Mouse (Mus musculus) T-cell, adult 2 months (primary cell): Measurements from ENCODE around the gene Sowaha.

Experiments
- DNase-seq: peaks from one replicate; pipeline ENCODE4 v3.0.0; 2022; ENCODE audit warnings: low spot score

Gene Sowaha

DNA sequence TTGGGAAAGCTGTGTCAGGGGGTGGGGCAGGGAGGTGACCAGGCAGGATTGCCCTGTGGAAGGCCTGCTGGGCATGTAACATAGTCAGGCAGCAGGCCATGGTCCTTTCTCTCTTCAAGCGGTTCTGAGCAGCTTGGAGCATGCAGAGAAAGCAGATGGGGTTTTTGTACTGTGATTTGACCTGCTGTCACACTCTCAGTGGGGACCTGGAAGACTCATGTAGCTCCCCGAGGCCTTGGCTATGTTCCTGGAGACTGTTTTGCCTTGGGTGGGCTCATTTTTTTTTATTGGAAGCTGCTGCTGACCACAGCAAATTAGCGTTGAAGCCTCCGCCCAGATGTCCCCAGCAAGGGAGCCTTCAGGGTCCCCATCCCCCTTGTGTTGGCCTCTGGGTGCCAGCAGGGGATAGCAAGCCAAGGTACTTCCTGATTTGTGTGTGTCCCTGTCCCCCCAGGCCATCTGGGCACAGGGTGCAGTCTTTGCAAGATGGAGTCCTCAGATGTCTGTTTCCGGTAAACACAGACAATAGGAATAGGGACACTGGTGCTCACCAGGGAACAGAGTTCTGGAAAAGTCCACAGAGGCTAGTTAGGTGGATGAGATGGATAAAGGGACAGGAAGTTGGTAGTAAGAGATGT, 25.1 kb upstream of the Sowaha start:
- no peak for DNase-seq

DNA sequence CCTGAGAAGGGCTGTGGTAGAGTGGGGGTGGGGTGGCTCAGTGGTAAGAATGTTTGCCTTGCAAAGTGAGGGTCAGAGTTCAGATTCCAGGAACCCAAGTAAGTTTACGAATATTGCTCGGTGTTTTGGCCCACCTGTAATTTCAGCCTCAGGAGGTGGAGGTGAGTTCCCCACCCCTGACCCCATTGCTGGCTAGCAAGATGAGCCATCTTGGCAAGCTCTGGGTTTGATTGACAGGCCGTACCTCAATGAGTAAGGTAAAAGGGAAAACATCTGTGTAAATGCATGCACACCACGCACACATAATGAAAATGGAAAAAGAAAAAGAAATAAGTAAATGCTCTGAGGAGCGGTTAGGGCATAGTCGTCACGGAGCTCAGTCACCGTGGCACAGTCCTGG, 24.3 kb upstream of the Sowaha start:
- DNase-seq: no peak

DNA sequence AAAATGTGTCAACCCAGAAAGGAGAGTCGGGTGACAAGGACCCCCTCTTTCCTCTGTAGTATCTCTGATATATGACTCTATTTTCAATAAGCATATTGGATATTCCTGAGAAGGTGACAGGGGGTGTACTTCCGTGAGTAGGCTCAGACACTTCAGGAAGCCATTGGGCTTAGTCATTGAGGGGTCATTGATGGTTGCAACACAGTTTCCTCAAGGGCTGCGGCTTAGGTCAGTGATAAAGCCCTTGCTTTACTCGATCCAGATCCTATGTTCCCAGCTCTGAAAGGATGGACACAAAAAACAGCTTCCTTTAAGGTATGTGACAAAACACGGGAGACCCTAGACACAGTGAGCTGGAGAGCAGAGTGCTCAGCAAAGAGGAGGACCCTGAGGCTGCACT, 23.7 kb upstream of the Sowaha start:
- no peak for DNase-seq

DNA sequence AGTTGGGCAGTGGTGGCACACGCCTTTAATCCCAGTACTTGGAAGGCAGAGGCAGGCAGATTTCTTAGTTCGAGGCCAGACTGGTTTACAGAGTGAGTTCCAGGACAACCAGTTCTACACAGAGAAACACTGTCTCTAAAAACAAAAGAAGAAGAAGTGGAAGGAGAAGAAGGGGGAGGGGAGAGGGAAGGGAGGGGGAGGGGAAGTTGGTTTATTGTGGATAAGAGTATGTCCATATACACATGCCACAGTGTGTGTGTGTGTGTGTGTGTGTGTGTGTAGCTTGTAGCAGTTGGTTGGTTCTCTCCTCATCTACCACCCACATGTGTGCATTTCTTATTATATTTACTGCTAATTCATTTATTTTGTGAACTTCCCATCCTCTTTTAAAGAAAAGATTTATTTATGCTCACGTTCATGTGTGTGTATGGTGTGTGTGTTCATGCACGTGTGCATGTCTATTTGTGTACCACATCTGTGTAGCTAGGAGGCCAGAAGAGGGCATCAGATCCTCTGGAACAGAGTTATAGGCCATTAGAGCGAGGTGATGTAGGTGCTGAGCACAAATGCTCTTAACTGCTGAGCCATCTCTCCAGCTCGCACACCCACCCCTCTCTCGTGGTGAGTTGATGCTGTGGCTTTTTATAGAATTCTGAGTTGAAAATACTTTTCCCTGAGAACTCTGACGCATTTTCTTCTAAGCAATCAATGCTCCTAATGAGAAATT, 22.1 kb upstream of the Sowaha start:
- DNase-seq: no peak

DNA sequence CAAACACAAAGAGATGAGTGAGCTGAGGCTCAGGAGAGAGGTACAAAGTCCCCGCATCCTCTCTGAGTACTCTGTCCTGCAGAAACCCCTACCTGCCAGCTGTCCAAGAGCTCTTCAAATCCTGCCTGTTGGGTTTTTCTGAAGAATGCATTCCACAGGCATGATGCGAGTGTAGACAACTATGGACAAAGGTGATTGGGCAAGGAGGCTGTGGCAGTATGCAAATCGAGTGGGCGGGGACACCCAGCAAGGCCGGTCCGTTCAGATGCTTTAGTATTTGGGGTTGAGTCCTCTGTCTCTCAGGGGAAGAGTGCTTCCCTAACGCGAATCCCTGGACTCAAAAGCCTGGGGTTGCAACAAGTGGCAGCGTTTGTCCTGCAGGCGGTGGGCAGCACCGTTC, 20.5 kb upstream of the Sowaha start:
- DNase-seq: no peak

DNA sequence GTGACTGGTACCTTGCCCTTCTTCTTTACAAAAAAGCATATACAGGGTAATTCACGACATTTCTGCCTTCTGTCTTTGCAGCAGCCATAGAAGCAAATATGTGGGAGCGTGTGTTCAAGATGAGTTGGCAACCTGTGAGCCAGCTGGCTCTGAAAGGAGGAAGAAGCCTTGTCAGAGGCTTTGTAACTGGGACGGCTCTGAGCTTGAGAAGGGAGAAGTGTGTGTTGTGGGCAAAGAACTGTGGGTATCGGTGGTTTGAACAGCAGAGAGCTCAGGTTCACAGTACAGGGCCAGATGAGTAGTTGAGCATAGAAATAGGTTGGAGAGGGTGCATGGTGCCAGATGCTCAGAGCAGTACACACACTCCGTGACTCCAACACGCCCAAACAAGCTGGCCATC, 16.9 kb upstream of the Sowaha start:
- DNase-seq: no peak

DNA sequence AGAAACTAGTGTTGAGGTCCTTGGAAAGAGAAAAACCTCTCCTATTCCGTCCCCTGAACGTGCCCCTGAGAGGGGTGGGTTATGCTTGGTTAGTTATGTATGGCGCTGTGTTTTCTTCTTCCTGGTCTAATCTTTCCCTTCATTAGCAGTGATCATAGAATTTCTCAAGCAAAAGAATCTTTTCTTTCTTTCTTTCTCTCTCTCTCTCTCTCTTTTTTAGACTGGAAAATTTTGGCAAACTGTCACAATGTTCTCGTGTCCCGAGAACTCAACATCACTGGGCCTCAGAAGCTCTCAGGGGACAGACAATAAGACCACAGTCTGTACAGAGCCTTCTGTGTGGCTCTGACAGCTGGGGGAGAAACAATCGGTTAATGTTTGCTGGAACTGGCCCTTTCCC, 15.3 kb upstream of the Sowaha start:
- DNase-seq: no peak

DNA sequence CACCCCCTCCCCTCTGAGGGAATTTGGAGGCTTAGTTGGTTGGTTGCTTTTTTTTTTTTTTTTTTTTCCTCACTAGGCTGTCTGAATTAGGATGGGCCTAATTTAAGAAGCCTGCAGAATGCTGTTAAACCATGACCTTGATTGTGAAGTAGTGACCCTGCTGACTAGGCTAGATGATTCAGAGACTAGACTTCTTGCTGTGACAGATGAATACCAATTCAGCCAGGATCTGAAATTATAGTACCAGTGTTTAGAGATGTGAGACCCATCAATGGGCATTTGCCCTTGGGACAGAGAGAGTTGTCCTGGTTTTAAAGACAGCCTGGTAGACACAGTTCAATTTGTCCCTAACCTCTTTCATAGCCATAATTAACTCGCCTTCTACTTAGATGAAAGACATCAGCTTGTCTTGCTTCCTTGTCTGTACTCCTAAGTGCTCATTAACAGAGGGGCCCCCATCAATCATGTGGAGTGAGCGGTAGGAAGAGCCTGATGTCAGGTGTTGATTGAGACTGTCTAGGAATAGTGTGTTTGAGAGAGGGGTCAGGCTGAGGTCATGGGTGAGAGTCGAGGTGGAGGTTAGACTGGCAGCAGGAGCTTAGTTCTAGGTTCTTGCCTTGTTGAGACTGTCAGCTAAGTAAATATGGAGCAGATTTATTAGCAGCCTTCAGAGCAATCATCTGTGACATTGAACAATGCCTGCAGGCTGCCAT, 13.3 kb upstream of the Sowaha start:
- no peak for DNase-seq

DNA sequence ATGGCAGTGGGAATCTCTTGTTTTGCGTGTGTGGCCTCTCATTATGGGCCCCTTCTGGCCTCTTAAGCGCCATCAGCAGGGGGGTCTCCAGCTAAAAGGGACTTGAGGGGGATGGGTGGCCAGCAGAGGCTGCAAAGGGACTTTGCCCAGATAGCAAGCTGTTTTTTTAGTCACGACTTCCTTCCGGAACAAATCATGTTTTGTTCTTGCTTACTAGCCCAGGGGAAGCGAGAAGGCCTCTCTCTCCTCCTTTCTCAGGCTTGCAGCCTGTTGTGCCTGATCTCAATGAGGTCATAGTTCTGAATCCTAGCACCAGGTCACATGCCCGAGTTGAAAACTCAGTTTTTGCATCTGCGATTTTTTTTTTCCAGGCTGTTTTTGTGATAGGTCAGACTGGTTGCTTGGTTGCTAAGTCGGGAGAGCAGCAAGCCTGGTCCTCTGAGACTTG, 11.9 kb upstream of the Sowaha start:
- no peak for DNase-seq

DNA sequence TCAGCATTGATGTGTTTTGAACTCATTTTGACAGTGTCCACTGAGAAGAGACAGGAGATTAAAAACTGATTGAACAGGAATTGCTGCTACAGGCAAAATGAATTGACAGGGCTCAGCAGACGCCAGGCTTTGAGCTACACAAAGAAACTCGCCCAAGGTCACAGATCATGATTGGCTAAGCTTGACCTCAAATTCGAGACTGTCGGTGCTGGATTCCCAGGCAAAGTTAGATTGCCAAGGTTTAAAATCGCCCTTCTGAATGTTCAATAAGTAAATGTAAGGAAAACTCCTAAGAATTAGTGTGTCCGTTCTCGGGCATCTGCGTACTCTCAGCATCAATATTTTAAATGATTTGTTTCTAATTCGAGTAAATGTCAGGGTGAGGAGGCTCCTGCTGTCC, 9.3 kb upstream of the Sowaha start:
- no peak for DNase-seq

DNA sequence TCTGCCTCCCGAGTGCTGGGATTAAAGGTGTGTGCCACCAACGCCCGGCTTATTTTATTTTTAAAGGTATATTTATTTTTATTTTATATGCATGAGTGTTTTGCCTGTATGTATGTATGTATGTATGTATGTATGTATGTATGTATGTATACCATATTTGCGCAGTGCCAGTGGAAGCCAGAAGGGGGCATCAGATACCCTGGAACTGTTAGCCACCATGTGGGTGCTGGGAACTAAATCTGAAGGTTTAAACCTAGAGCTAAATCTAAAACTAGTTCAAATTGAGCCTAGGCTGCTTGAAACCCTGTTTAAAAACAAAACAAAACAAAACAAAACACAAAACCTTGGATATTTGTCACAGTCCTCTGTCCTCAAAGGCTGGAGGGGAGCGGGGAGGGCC, 8.9 kb upstream of the Sowaha start:
- no peak for DNase-seq

DNA sequence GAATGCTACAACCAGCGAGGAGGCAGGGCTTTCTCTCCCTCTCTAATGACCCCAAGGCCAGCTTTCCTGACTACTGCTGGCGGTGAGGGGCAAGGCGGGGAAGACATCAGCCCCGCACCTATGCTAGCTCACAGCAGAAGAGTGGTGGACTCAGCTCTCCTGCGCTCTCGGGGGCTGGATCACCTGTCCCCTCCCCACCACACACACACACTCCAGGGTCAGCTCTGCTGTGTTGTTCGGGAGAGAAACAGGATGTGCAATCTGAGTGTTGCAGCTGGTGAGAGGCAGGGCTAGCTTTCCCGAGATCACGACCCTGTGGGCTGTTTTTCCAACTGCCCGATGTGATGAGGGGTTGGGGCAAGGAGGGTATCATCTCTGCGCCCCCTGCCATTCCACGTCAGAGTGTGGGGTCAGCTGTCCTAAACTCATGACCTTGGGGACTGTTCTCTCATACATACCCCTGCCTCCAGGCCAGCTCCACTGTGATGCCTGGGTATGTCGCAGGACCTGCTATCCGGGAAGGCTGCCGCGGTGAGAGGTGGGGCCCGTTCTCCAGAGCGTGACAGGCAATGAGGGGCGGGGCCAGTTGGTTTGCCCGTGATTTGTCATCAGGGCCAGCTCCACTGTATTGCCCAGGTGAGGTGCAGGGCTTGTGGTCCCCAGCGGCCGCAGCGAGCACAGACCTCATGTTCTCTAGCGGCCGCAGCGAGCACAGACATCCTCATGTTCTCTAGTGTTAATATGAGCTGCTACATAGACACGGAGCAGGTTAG, 6.9 kb upstream of the Sowaha start:
- no peak for DNase-seq

DNA sequence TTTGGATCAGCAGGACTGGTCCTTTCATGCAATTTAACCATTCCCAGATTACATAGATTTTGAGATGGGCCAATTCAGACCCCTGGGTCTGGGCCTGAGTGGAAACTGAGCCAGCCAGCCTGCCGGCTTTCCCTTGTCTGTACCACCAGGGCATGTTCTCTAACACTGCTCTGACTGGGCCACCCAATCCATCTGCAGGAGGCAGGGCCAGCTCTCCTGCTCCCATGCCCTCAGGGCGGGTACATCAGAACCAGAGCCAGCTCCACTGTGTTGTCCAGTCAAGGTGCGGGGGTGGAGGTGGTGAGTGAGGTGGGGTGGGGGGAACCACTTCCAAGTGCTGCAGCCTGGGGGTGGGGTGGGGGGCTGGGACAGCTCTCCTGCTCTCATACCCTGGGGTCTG, 6.3 kb upstream of the Sowaha start:
- DNase-seq: no peak

DNA sequence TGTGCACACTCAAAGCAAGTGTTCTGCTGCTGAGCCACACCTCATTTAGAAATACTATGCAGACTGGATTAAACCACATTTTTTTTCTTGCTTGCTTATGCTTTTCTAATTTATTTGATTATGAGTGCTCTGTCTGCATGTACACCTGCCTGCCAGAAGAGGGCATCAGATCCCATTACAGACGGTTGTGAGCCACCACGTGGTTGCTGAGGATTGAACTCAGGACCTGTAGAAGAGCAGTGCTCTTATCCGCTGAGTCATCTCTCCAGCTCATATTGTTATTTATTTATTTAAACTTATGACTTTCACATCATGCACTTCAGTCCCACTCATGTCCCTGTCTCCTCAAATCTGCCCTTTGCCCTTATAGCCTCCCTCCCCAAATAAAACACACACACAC, 5.6 kb upstream of the Sowaha start:
- DNase-seq: no peak

DNA sequence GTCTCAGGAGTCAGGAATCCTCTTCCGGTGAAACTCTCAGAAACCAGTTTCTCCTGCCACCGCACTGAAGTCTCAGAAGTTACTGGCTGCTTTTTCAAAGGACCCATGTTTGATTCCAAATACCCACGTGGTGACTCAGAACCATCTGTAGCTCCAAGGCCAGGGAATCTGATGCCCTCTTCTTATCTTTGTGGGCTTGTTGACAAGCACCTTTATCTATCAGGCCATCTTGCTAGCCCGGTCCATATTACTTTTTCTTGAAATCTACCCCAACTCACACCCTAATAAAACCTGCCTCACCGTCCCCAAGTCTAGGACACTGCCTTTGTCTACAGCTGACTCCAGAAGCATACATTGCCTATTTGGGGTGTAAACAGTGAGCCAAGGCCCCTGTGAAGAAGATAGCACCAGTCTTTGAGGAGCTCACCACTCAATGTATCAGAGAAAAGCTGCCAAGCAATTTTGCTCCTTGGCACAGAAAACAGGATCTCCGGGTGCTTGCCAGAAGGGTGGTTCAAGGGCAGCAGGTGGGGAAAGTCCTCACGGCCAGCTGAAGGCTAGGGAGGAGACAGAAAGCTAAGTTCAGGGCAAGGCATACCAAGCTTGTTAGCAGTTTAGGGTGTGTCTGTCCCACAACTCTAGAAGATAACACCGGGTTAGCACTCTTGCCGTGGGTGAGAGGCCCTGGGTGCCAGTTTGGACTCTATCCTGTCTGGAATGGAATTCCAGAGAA, 3.3 kb upstream of the Sowaha start:
- DNase-seq: no peak

DNA sequence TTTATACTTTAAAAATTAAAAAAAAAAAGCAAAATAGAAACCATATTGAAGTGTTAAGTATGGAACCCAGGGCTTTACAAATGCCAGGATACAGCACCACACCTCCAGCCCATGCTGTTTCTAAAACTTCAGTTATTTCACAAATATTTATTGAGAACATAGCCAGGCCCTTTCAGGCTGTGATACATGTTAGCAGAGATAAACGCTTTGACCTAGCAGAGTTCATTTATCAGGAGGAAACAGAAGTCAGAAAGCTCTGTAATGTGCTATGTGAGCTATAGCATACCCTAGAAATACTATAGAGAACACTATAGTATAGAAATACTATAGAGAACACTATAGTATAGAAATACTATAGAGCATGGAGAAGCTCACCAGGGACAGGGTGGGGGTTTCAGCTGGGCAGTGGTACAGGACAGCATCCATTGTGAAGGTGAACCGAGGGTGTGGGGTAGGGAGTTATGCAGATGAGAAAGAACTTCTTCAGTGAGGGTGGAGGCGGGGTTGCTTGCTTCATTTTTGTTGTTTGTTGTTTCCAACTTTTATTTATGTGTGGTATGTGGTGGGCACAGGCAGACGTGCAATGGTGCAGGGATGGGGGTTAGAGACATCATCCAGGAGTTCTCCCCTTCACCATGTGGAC, 1.1 kb upstream of the Sowaha start:
- DNase-seq: no peak

DNA sequence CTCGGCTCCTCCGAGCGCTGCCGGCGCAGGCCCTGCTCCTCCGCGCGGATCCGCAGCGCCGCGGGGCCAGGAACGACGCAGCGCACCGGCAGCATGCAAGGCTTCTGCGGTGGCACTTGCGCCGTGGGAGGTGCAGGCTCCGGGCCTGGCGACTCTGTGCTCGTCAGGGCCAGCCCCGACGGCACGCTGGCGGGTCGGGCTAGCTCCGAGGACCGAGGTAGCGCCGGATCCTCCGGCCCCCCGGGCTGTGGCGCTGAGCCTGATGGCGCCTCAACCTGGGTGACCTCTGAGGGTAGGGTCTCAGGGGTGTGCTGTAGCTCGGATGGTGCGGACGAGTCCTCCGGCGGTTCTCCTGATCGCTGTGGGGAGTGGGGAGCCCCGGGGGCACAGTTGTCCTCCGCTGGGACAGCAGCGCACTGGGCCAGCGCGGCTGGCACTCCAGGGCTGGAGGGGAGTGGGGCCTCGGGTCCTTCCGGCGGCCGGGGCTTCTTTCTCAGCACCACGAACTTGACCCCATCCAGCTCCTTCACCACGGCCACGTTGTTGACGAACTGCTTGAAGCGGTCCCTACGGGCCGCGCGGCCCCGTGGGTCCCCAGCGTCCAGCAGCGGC, 797 bp downstream of the Sowaha start:
- DNase-seq: no peak

DNA sequence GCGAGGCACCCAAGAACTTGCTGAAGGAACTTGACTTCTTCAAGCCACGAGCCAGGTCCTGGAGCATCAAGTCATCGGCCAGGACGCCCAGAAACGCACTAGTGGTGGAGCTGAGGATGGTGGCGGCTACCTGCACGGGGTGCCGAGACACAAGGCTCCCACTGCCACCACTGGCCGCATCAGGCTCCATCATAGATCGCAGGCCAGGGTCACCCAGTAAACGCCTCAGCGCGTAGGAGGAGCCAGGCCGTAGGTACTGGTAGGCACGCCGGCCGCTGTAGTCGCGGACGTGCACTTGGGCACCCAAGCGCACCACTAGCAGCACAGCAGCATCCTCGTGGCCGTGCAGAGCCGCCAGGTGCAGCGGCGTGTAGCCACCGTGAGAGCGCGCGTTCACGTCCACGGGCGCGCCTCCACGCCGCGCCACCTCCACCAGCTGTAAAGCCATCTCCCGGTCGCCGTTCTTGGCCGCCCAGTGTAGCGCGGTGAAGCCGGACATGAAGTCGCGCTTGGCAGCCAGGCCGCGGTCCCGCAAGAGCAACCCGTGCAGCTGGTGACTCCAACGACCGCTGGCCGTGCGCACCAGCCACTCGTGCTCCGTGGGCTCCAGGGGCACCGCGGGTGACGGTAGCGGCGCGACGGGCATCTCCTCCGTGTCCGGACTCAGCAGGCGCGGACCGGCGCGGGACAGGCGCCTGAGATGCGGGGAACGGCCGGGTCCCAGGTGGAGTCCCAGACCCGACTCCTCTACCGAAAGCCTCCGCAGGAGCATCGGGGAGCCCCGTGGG, 1.5 kb downstream of the Sowaha start:
- DNase-seq: no peak

DNA sequence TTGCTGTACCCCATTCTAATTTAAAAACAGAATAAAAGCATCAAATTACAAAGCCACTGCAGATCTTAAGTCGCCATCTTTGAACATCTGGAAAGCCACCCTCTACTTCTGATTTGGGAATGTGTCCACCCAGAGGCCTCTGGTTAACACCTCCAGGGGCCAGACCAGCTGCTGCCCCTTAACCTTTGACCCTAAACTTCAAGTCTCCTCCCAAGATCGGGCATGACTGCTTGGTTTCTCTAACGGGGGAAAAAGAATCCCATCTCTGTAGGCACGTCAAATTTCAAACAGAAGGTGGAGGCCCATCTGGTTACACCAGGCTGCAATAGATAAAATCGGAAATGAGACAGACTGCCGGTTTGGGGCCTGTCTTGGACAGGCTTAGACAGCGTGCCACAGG, 2.2 kb downstream of the Sowaha start:
- DNase-seq: no peak

DNA sequence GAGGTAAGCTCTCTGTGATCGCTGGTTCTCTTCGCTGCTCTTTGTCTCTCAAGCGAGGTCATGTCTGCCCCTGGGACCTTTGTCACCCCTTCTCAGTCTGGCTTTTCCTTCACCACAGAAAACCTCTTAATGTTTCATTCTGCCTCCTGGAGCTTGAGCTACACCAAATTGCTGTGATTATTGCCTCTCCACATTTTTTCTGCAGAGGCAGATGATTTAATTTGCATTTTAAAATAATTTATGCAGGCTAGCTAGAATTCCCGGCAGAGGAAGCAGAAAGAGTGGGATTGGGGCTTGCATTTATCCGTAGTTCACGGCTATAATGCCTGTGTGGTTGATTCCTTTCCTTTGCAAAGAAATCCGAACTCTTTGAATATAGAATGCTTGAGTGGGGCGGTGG, 4.5 kb downstream of the Sowaha start:
- no peak for DNase-seq
